Comparison of ENCODE assay signal across 23 mouse cellular contexts in the genomic region with DNA sequence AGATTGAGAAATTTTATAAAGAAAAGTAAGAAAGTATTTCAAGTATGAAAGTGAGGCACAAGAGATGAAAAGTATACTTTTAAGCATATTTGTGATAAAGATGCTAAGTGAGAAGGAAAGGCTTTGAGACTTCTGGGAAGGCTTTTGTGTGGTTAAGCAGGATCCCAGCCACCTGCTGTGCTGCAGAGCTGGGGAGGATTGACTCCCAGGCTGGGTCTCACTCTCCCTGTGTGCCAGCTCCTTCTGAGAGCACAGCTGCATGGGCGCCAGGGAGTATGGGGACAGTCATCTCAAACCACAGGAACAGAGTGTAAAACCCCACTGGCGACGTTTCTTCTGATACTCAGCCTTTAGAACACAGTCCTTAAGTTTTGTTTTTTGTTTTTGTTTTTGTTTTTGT. TPM values are rescaled to one million over a fixed set of nuclear protein-coding genes. Genes with fewer than 3 reads are reported as not detected.
DNase-seq lines count a peak whose midpoint lies in the region; ATAC-seq lines count a peak whose summit lies in the region.
"Had no signal": no experiment of that assay in that cellular context is flagged by ENCODE, and none has a peak within 500 bp of the region (broad histone marks: within the 10 kb centered on the region; RNA-seq: fewer than 3 reads in every experiment).

No protein-coding gene starts in this region.

- ATAC-seq in frontal cortex, adult (ENCODE audit: low TSS enrichment), result peak; percentile 47; the same call in 1 of the 2 replicates
- no peak for ATAC-seq in erythroid progenitor cell, adult 5-6 weeks (replicated peaks; ENCODE audit: low FRiP score, poor library complexity, severe bottlenecking)
- ATAC-seq: forebrain, embryonic 13.5 days; forebrain, embryonic 16.5 days had no signal

- DNase-seq in frontal cortex, postnatal 14 days (ENCODE audit: low spot score in 2 of 2), result no peak
- peak; percentile 18 for DNase-seq in right cerebral cortex, adult 18-20 months
- no peak for DNase-seq in right cerebral cortex, postnatal 25 days
- peak; percentile 71 for DNase-seq in R1 (ENCODE audit: low read depth, low spot score)
- no peak for DNase-seq in liver
- DNase-seq: adrenal gland, adult 2 months; adrenal gland, postnatal 14 days; cerebellum, adult 11-12 months; cerebellum, adult 8-10 months; cerebellum, postnatal 10 days; cerebellum, postnatal 36 days; embryo, embryonic 11 days; gastrocnemius, postnatal 25 days had no signal

RNA-seq across cellular contexts. Expression of a gene that starts 3.3 kb away (rescaled TPM):
- total RNA-seq in erythroid progenitor cell, adult 5-6 weeks (2015; ENCODE audit: low replicate concordance), result not detected in 2 replicates
- total RNA-seq in erythroid progenitor cell, adult 5-6 weeks (2017; ENCODE audit: low replicate concordance), result not detected in 2 replicates
- total RNA-seq: adrenal gland, adult 2 months; adrenal gland, postnatal 14 days; adrenal gland, postnatal 4 days; gastrocnemius, adult 8-10 months; gastrocnemius, postnatal 25 days; heart, adult 8-10 months; heart, postnatal 25 days; hematopoietic stem cell, adult 5-6 weeks; MEL had no signal

Comparison
In these comparisons a context has a peak if more than half of its experiments do, and no peak if none do; other contexts are left out.
1. DNase-seq: peak in right cerebral cortex, adult 18-20 months (single experiment) and R1 (single experiment); none in frontal cortex, postnatal 14 days (0 of 2), right cerebral cortex, postnatal 25 days (single experiment) and liver (single experiment).